ENCODE assay signal across 17 mouse cellular contexts in the genomic region with DNA sequence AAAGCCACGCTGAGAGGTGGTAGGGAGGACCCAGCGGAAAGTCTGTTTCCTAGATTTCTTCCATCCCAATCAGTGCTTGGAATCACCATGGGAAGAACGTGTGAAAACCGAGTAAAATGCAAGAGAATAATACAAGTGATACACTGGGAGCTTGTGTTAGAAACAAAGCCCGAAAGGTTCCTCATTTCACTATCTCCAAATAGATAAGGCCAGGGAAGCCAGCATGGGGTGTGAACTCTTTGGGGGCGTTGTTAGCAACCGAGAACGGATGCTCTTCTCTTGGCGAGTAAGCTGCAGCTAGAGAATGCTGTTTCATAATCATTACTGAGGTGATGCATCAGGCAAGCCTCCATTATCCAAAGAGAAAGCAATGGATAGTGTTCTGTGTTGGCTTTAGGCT.
"Had no signal": no experiment of that assay in that cellular context is flagged by ENCODE, and none has a peak within 500 bp of the region (broad histone marks: within the 10 kb centered on the region; RNA-seq: fewer than 3 reads in every experiment).

No protein-coding gene starts in this region.

- H3K27ac ChIP-seq: neural tube, embryonic 12.5 days; neural tube, embryonic 13.5 days; neural tube, embryonic 15.5 days; stomach, embryonic 15.5 days; stomach, postnatal 0 days had no signal

- H3K27me3 ChIP-seq: neural tube, embryonic 12.5 days; neural tube, embryonic 13.5 days; stomach, embryonic 15.5 days had no signal

- H3K36me3 ChIP-seq: neural tube, embryonic 12.5 days; neural tube, embryonic 13.5 days; neural tube, embryonic 15.5 days; stomach, embryonic 15.5 days had no signal

- H3K9ac ChIP-seq: neural tube, embryonic 12.5 days; neural tube, embryonic 13.5 days; neural tube, embryonic 15.5 days; stomach, embryonic 15.5 days had no signal

- H3K4me3 ChIP-seq: neural tube, embryonic 12.5 days; neural tube, embryonic 13.5 days; neural tube, embryonic 15.5 days; stomach, embryonic 15.5 days had no signal

- H3K4me2 ChIP-seq: neural tube, embryonic 12.5 days; neural tube, embryonic 13.5 days; neural tube, embryonic 15.5 days; stomach, embryonic 15.5 days had no signal

- DNase-seq: retina, postnatal 1 day; right cerebral cortex, adult 18-20 months; right cerebral cortex, postnatal 14 days; right cerebral cortex, postnatal 25 days; right cerebral cortex, postnatal 4 days; spleen, adult 18-20 months; thymus, adult 18-20 months; thymus, adult 2 months; thymus, postnatal 14 days; thymus, postnatal 25 days; thymus, postnatal 36 days; thymus, postnatal 4 days had no signal

- H3K9me3 ChIP-seq: neural tube, embryonic 12.5 days; neural tube, embryonic 13.5 days; neural tube, embryonic 15.5 days; stomach, embryonic 15.5 days had no signal
